18 mouse cellular contexts compared by ENCODE assay signal in the genomic region with DNA sequence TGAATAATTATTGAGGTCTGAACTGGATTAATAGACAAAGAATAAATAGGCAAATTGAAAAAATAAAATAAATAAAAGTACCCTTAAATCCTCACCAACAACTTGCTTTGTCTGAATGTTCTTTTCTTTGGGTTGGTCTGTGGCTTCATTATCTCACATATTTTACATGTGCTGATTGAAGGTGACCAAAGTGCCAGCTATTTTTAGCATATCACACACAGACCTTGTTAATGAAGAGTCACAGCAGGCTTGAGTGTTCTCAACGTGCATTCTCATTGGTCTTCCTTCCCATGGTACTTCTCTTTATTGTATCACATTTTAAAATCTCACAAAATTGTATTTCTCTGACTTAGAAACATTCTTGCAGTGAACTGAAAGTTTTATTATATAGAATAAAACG. TPM values are rescaled to one million over a fixed set of nuclear protein-coding genes. Genes with fewer than 3 reads are reported as not detected.
"Had no signal": no experiment of that assay in that cellular context is flagged by ENCODE, and none has a peak within 500 bp of the region (broad histone marks: within the 10 kb centered on the region; RNA-seq: fewer than 3 reads in every experiment).

No protein-coding gene starts in this region.

- H3K9me3 ChIP-seq: liver, embryonic 13.5 days had no signal

- H3K9ac ChIP-seq: liver, embryonic 13.5 days had no signal

- H3K27ac ChIP-seq: left cerebral cortex, adult 2 months; liver, embryonic 13.5 days had no signal

- DNase-seq: kidney, postnatal 10 days; kidney, postnatal 36 days; layer of hippocampus, postnatal 36 days; liver, embryonic 13.5 days; lung, adult 2 months; lung, postnatal 14 days; lung, postnatal 4 days; midbrain, embryonic 14.5 days; thymus, adult 18-20 months; thymus, postnatal 36 days had no signal

- H3K4me2 ChIP-seq: liver, embryonic 13.5 days; midbrain, embryonic 11.5 days had no signal

- H3K36me3 ChIP-seq: liver, embryonic 13.5 days had no signal

- H3K4me1 ChIP-seq: liver, embryonic 13.5 days had no signal

- H3K4me3 ChIP-seq: left cerebral cortex, adult 2 months; liver, embryonic 13.5 days had no signal

- H3K27me3 ChIP-seq: liver, embryonic 13.5 days had no signal

RNA-seq across cellular contexts. Expression of a gene that starts 59.7 kb away (rescaled TPM):
- total RNA-seq: liver, adult 2 months; megakaryocyte progenitor cell, adult 5-6 weeks; megakaryocyte-erythroid progenitor cell, adult 5-6 weeks had no signal
- polyA plus RNA-seq: liver, adult 2 months; liver, embryonic 13.5 days; liver, embryonic 16.5 days; spleen, adult 2 months; testis, adult 2 months had no signal
